ENCODE assay signal across 24 mouse cellular contexts in genomic region chr9:56807990-56808389, GRCm38 (mm10). TPM values are rescaled to one million over a fixed set of nuclear protein-coding genes. Genes with fewer than 3 reads are reported as not detected.
DNase-seq lines count a peak whose midpoint lies in the region; ATAC-seq and TF ChIP-seq lines count a peak whose summit lies in the region.
"Had no signal": no experiment of that assay in that cellular context is flagged by ENCODE, and none has a peak within 500 bp of the region (broad histone marks: within the 10 kb centered on the region; RNA-seq: fewer than 3 reads in every experiment).

No protein-coding gene starts in this region.

- no peak for TF ChIP-seq CTCF in CH12.LX (conservative IDR thresholded peaks at IDR 0.05 in 1 of 2, IDR thresholded peaks at IDR 0.05 in 1 of 2; ENCODE audit: low read depth in 2 of 2, low read length in 2 of 2)

- peak; percentile 45; the same call in 1 of the 2 replicates for TF ChIP-seq EP300 in CH12.LX (IDR thresholded peaks at IDR 0.05; ENCODE audit: low read length)

- peaks cover 73% of the 10 kb centered on the region for H3K27me3 ChIP-seq in CH12.LX (replicated peaks)
- H3K27me3 ChIP-seq in splenic B cell, adult 2 months (ENCODE audit: control insufficient read depth, insufficient read depth, low read length, poor library complexity, severe bottlenecking) = no peaks in the 10 kb centered on the region
- peaks cover 6% of the 10 kb centered on the region; the same call in 1 of the 2 replicates for H3K27me3 ChIP-seq in kidney, embryonic 15.5 days

- H3K36me3 ChIP-seq in CH12.LX (replicated peaks in 1 of 2; ENCODE audit: control insufficient read depth in 1 of 2, insufficient read depth in 1 of 2, low read length in 1 of 2) = no peaks in the 10 kb centered on the region
- no peaks in the 10 kb centered on the region for H3K36me3 ChIP-seq in splenic B cell, adult 2 months (ENCODE audit: control insufficient read depth, insufficient read depth, low read length, poor library complexity, severe bottlenecking)
- no peaks in the 10 kb centered on the region for H3K36me3 ChIP-seq in kidney, embryonic 15.5 days
- H3K36me3 ChIP-seq: G1E had no signal

- DNase-seq in A20 (ENCODE audit: low read depth, low spot score) (peak; percentile 8), CH12.LX (ENCODE audit: extremely low read depth) (peak; percentile 76)
- DNase-seq in splenic B cell, adult 2 months (ENCODE audit: low read depth, low spot score) = peak; percentile 2
- no peak for DNase-seq in left cerebral cortex, postnatal 10 days (ENCODE audit: extremely low spot score in 1 of 2, low spot score in 2 of 2)
- DNase-seq in ovary, postnatal 10 days (ENCODE audit: low spot score) = no peak
- DNase-seq: adrenal gland, adult 2 months; adrenal gland, adult 8-10 months; adrenal gland, postnatal 10 days; adrenal gland, postnatal 14 days; adrenal gland, postnatal 25 days; adrenal gland, postnatal 36 days; B cell, adult 2 months; cerebellum, adult 11 months; cerebellum, adult 11-12 months; cerebellum, adult 18-20 months; cerebellum, adult 2 months; cerebellum, adult 8-10 months had no signal

- H3K4me3 ChIP-seq in CH12.LX (replicated peaks in 1 of 3; ENCODE audit: low read depth in 2 of 3, low read length in 2 of 3, poor library complexity in 1 of 3) = no peak overlapping the region
- H3K4me3 ChIP-seq in kidney, embryonic 15.5 days (replicated peaks) = no peak overlapping the region

- intact Hi-C loops in left cerebral cortex, postnatal 10 days (cut with DNase I) = no loop called here

- H3K9ac ChIP-seq in CH12.LX (ENCODE audit: insufficient read depth, low read depth) = no peak overlapping the region
- no peak overlapping the region for H3K9ac ChIP-seq in kidney, embryonic 15.5 days

- ATAC-seq in kidney, embryonic 15.5 days (replicated peaks; ENCODE audit: low FRiP score) = no peak
- ATAC-seq: activated CD4-positive, CD25-positive, alpha-beta regulatory T cell, adult 4 months; CD4-positive, CD25-positive, alpha-beta regulatory T cell, adult 4 months; Patski had no signal

- no peak overlapping the region for H3K27ac ChIP-seq in CH12.LX (ENCODE audit: insufficient read depth, low read depth)
- H3K27ac ChIP-seq in kidney, embryonic 15.5 days = no peak overlapping the region

- in situ Hi-C loops in CH12.LX (cut with MboI; ENCODE audit: low pct_ligation_motif_present, low pct_unique_long_range_greater_than_20kb, low sequenced_read_pairs) = no loop called here

- dilution Hi-C loops in CH12.LX (cut with MboI; ENCODE audit: extremely low pct_ligation_motif_present, extremely low pct_unique_long_range_greater_than_20kb, low sequenced_read_pairs) = no loop called here

- TF ChIP-seq POLR2A in CH12.LX (IDR thresholded peaks at IDR 0.05; ENCODE audit: low read depth, low read length) = no peak

- H3K9me3 ChIP-seq in CH12.LX (replicated peaks; ENCODE audit: low read length) = peaks cover 9% of the 10 kb centered on the region
- no peaks in the 10 kb centered on the region for H3K9me3 ChIP-seq in kidney, embryonic 15.5 days (replicated peaks)

- H3K4me2 ChIP-seq in CH12.LX (ENCODE audit: insufficient read depth, low read depth, poor library complexity, severe bottlenecking) = 0 out of 2 replicates have a peak overlapping the region, but pooled peaks have one; percentile 16
- H3K4me2 ChIP-seq in kidney, embryonic 15.5 days = no peak overlapping the region

- peaks cover 8 to 15% of the 10 kb centered on the region in 2 experiments; a peak in 3 of 4 replicates for H3K4me1 ChIP-seq in CH12.LX (ENCODE audit: control insufficient read depth in 1 of 2, insufficient read depth in 2 of 2)
- no peaks in the 10 kb centered on the region for H3K4me1 ChIP-seq in kidney, embryonic 15.5 days

- no peak for TF ChIP-seq RAD21 in CH12.LX (IDR thresholded peaks at IDR 0.05; ENCODE audit: low read depth, low read length)

- no peaks in the 10 kb centered on the region for H3K79me2 ChIP-seq in CH12.LX (replicated peaks; ENCODE audit: control insufficient read depth, extremely low read depth, insufficient read depth, poor library complexity, severe bottlenecking)

- whole genome bisulfite sequencing in kidney, embryonic 15.5 days = 84% methylated on average over 6 of the region's 6 CpGs

TF ChIP-seq in CH12.LX, 34 proteins besides CTCF, POLR2A, EP300 and RAD21:
- TF ChIP-seq MAFK (IDR thresholded peaks at IDR 0.05; ENCODE audit: insufficient replicate concordance, low read length) (peak; percentile 54; the same call in 1 of the 2 replicates), SIN3A (IDR thresholded peaks at IDR 0.05; ENCODE audit: low read length) (no peak), ETS1 (conservative IDR thresholded peaks at IDR 0.05; ENCODE audit: low read depth, low read length) (peak; percentile 29; the same call in 1 of the 2 replicates), BHLHE40 (IDR thresholded peaks at IDR 0.05; ENCODE audit: low read depth, low read length) (peak; percentile 71), JUN (IDR thresholded peaks at IDR 0.05; ENCODE audit: insufficient read depth, low read depth, low read length) (no peak), JUND (conservative IDR thresholded peaks at IDR 0.05; ENCODE audit: low read depth, low read length) (0 out of 2 replicates have a peak, but pooled peaks have one; percentile 7)

RNA-seq across cellular contexts. Expression of gene Lingo1, which starts 11.7 kb away (rescaled TPM):
- total RNA-seq in CH12.LX (2012; rRNA removed) = not detected in 2 replicates
- total RNA-seq in CH12.LX (2014; rRNA removed) = not detected in 2 replicates
- not detected in 2 replicates for polyA plus RNA-seq in CH12.LX (2012; ENCODE audit: insufficient read length, low read depth)
- total RNA-seq in left cerebral cortex, postnatal 10 days (2021) = 100 to 1,000 TPM; 368 to 379 TPM
- polyA plus RNA-seq in kidney, embryonic 15.5 days (2015; fragmentation: Nextera tagmentation; extraction: Ambion mirVana) = 3.2 and 4.5 TPM in 2 replicates
- total RNA-seq: MEL had no signal
- polyA plus RNA-seq: activated CD4-positive, CD25-positive, alpha-beta regulatory T cell, adult 4 months; CD4-positive, CD25-positive, alpha-beta regulatory T cell, adult 4 months; G1E had no signal

RNA-seq across cellular contexts. Expression of gene Odf3l1, which starts 56.5 kb away (rescaled TPM):
- total RNA-seq in CH12.LX (2012; rRNA removed) (not detected in 2 replicates), CH12.LX (2014; rRNA removed) (not detected in 2 replicates)
- not detected in 2 replicates for polyA plus RNA-seq in CH12.LX (2012; ENCODE audit: insufficient read length, low read depth)
- total RNA-seq in left cerebral cortex, postnatal 10 days (2021) = not detected
- polyA plus RNA-seq in kidney, embryonic 15.5 days (2015; fragmentation: Nextera tagmentation; extraction: Ambion mirVana) = 0.17 and 0.22 TPM in 2 replicates
- total RNA-seq: ES-E14, G1E, MEL had no signal
- polyA plus RNA-seq: activated CD4-positive, CD25-positive, alpha-beta regulatory T cell, adult 4 months; CD4-positive, CD25-positive, alpha-beta regulatory T cell, adult 4 months; G1E; Patski had no signal

RNA-seq across cellular contexts. Expression of gene Cspg4, which starts 56.8 kb away (rescaled TPM):
- 0.04 and 0.08 TPM in 2 replicates for total RNA-seq in CH12.LX (2012; rRNA removed)
- 0.08 TPM in 1 of 2 replicates, not detected in the other for total RNA-seq in CH12.LX (2014; rRNA removed)
- 0.06 TPM in 1 of 2 replicates, not detected in the other for polyA plus RNA-seq in CH12.LX (2012; ENCODE audit: insufficient read length, low read depth)
- total RNA-seq in left cerebral cortex, postnatal 10 days (2021) = 10 to 100 TPM; 21.2 to 28.0 TPM
- polyA plus RNA-seq in kidney, embryonic 15.5 days (2015; fragmentation: Nextera tagmentation; extraction: Ambion mirVana) = 25.0 and 26.5 TPM in 2 replicates
- polyA plus RNA-seq: CD4-positive, CD25-positive, alpha-beta regulatory T cell, adult 4 months; G1E had no signal

Comparison
In these comparisons a context has a peak if more than half of its experiments do, and no peak if none do; other contexts are left out.
1. DNase-seq: peak in A20 (single experiment), CH12.LX (single experiment) and splenic B cell, adult 2 months (single experiment); none in left cerebral cortex, postnatal 10 days (0 of 2) and ovary, postnatal 10 days (single experiment).
2. RNA of gene Lingo1, which starts 11.7 kb away (total RNA-seq): 368 to 379 TPM in left cerebral cortex, postnatal 10 days; not detected in CH12.LX; every median in the first group is over 100 times any median in the second.
3. RNA of gene Cspg4, which starts 56.8 kb away (total RNA-seq): 21.2 to 28.0 TPM in left cerebral cortex, postnatal 10 days; 0.04 to 0.08 TPM in CH12.LX; every median in the first group is over 10 times any median in the second.